Mouse (Mus musculus): Measurements from ENCODE around the gene Uvrag.

Uvrag gene

GRCm38 (mm10) chr7:98968082-98968674, 172.8 kb downstream of the Uvrag start:
- ChIA-PET CTCF (interaction anchor here in 1 of 4 experiments (0.5 kb wide), 1 partner anchor 20 kb away, joined by 4 read pairs; no protein-coding TSS in a partner anchor), POLR2A (interaction anchor here in 3 of 4 experiments (0.5 to 1.6 kb wide), 12 partner anchors 9 to 96 kb away, joined by 3 to 5 read pairs (median 3); no protein-coding TSS in a partner anchor)

GRCm38 (mm10) chr7:98967672-98968071, 173.3 kb downstream of the Uvrag start:
- ChIA-PET CTCF (interaction anchor here in 1 of 4 experiments (0.5 kb wide), 1 partner anchor 20 kb away, joined by 4 read pairs; no protein-coding TSS in a partner anchor), POLR2A (interaction anchor here in 2 of 4 experiments (0.5 to 1.6 kb wide), 8 partner anchors 9 to 95 kb away, joined by 3 to 5 read pairs (median 4); no protein-coding TSS in a partner anchor)

GRCm38 (mm10) chr7:98963581-98963980, 177.4 kb downstream of the Uvrag start:
- ChIA-PET POLR2A (interaction anchor here in 3 of 4 experiments (0.7 to 1.8 kb wide), 16 partner anchors 8 to 301 kb away, joined by 3 to 5 read pairs (median 4); partner anchors contain the start of gene Uvrag (in 2 of the 3)), CTCF (interaction anchor here in 1 of 4 experiments (0.8 to 2.2 kb wide), 4 partner anchors 16 to 189 kb away, joined by 3 to 6 read pairs (median 4); no protein-coding TSS in a partner anchor)

GRCm38 (mm10) chr7:98962547-98963311, 178.2 kb downstream of the Uvrag start:
- ChIA-PET CTCF (interaction anchor here (0.6 to 2.2 kb wide), 18 partner anchors 9 to 370 kb away, joined by 3 to 9 read pairs (median 3); no protein-coding TSS in a partner anchor), POLR2A (interaction anchor here in 3 of 4 experiments (0.6 to 1.8 kb wide), 22 partner anchors 7 to 302 kb away, joined by 3 to 6 read pairs (median 4); partner anchors contain the start of gene Uvrag (in 1 of the 3))

GRCm38 (mm10) chr7:98962074-98962473, 178.9 kb downstream of the Uvrag start:
- POLR2A ChIA-PET: interaction anchor here in 3 of 4 experiments (0.6 to 1.8 kb wide), 9 partner anchors 10 to 288 kb away, joined by 3 to 6 read pairs (median 4); no protein-coding TSS in a partner anchor
- CTCF ChIA-PET: interaction anchor here (0.6 to 2.2 kb wide), 26 partner anchors 8 to 472 kb away, joined by 3 to 9 read pairs (median 3); no protein-coding TSS in a partner anchor

GRCm38 (mm10) chr7:98960274-98960673, 180.7 kb downstream of the Uvrag start:
- ChIA-PET POLR2A (interaction anchor here in 1 of 4 experiments (1.6 kb wide), 1 partner anchor 63 kb away, joined by 3 read pairs; no protein-coding TSS in a partner anchor), CTCF (interaction anchor here in 1 of 4 experiments (0.6 kb wide), 1 partner anchor 540 kb away, joined by 3 read pairs; no protein-coding TSS in a partner anchor)

- POLR2A ChIA-PET: interaction anchor here in 2 of 4 experiments (0.6 to 1.0 kb wide), 4 partner anchors 9 to 38 kb away, joined by 3 to 4 read pairs (median 4); no protein-coding TSS in a partner anchor
- CTCF ChIA-PET: interaction anchor here in 1 of 4 experiments (0.6 kb wide), 1 partner anchor 25 kb away, joined by 3 read pairs; no protein-coding TSS in a partner anchor
Observed at GRCm38 (mm10) chr7:98959246-98959645, 181.7 kb downstream of the Uvrag start.

- ChIA-PET POLR2A (interaction anchor here in 2 of 4 experiments (0.6 to 1.0 kb wide), 4 partner anchors 11 to 124 kb away, joined by 3 to 4 read pairs (median 4); no protein-coding TSS in a partner anchor), CTCF (interaction anchor here in 3 of 4 experiments (0.6 to 0.7 kb wide), 5 partner anchors 58 to 524 kb away, joined by 3 to 5 read pairs (median 4); no protein-coding TSS in a partner anchor)
Observed at GRCm38 (mm10) chr7:98958172-98958571, 182.8 kb downstream of the Uvrag start.

GRCm38 (mm10) chr7:98957111-98957741, 183.7 kb downstream of the Uvrag start:
- POLR2A ChIA-PET: interaction anchor here in 2 of 4 experiments (0.7 to 1.5 kb wide), 6 partner anchors 12 to 887 kb away, joined by 3 to 8 read pairs (median 4); partner anchors contain the start of gene Thap12 (in 1 of the 2)
- CTCF ChIA-PET: interaction anchor here in 1 of 4 experiments (0.7 kb wide), 1 partner anchor 523 kb away, joined by 4 read pairs; no protein-coding TSS in a partner anchor

GRCm38 (mm10) chr7:98956609-98957008, 184.3 kb downstream of the Uvrag start:
- ChIA-PET POLR2A (interaction anchor here in 1 of 4 experiments (0.9 to 1.5 kb wide), 3 partner anchors 10 to 22 kb away, joined by 3 to 5 read pairs (median 3); no protein-coding TSS in a partner anchor), CTCF (no interaction called here)

GRCm38 (mm10) chr7:98953649-98954048, 187.3 kb downstream of the Uvrag start:
- POLR2A ChIA-PET: interaction anchor here in 2 of 4 experiments (0.5 to 1.6 kb wide), 5 partner anchors 10 to 94 kb away, joined by 3 to 4 read pairs (median 3); no protein-coding TSS in a partner anchor

GRCm38 (mm10) chr7:98944986-98945385, 196.0 kb downstream of the Uvrag start:
- POLR2A ChIA-PET: no interaction called here
- CTCF ChIA-PET: no interaction called here

More at GRCm38 (mm10) chr7:98953649-98954048, 187.3 kb downstream of the Uvrag start:
- CTCF ChIA-PET: interaction anchor here in 2 of 4 experiments (0.6 to 1.1 kb wide), 2 partner anchors 8 to 313 kb away, joined by 3 to 5 read pairs; no protein-coding TSS in a partner anchor

- CTCF ChIA-PET: no interaction called here
- POLR2A ChIA-PET: no interaction called here
Observed at GRCm38 (mm10) chr7:98943687-98944086, 197.3 kb downstream of the Uvrag start.

GRCm38 (mm10) chr7:98942746-98943145, 198.2 kb downstream of the Uvrag start:
- ChIA-PET CTCF (interaction anchor here in 1 of 4 experiments (0.7 kb wide), 1 partner anchor 57 kb away, joined by 3 read pairs; no protein-coding TSS in a partner anchor), POLR2A (interaction anchor here in 1 of 4 experiments (0.9 kb wide), 1 partner anchor 185 kb away, joined by 3 read pairs; no protein-coding TSS in a partner anchor)

- ChIA-PET CTCF (interaction anchor here in 1 of 4 experiments (0.5 kb wide), 1 partner anchor 156 kb away, joined by 3 read pairs; no protein-coding TSS in a partner anchor), POLR2A (interaction anchor here in 1 of 4 experiments (1.8 kb wide), 1 partner anchor 29 kb away, joined by 3 read pairs; no protein-coding TSS in a partner anchor)
Observed at GRCm38 (mm10) chr7:98939194-98939593, 201.7 kb downstream of the Uvrag start.

- ChIA-PET POLR2A (interaction anchor here in 1 of 4 experiments (0.8 to 1.8 kb wide), 4 partner anchors 8 to 30 kb away, joined by 3 read pairs; no protein-coding TSS in a partner anchor), CTCF (no interaction called here)
Observed at GRCm38 (mm10) chr7:98938621-98939020, 202.3 kb downstream of the Uvrag start.

GRCm38 (mm10) chr7:98937079-98937813, 203.7 kb downstream of the Uvrag start:
- CTCF ChIA-PET: no interaction called here
- POLR2A ChIA-PET: interaction anchor here in 2 of 4 experiments (0.9 to 2.0 kb wide), 3 partner anchors 11 to 29 kb away, joined by 3 to 5 read pairs (median 3); no protein-coding TSS in a partner anchor

All from embryonic stem cell, embryonic (primary cell).